Mouse (Mus musculus) kidney, postnatal 36 days (tissue): ENCODE data around the gene Wdr73.
A peak's percentile ranks its signal among the peaks of the same experiment; 100 is the strongest.
"Not testable (repeated sequence)": the region's sequence is repeated elsewhere in the genome, so short reads cannot be mapped to it uniquely, and the experiment has no call there.

Experiments used
- DNase-seq, 2 experiments: peaks; one replicate each; pipeline ENCODE4 v3.0.0; 2021 to 2022; ENCODE audit warnings: mixed read lengths in 2 of 2

The Wdr73 gene

DNA sequence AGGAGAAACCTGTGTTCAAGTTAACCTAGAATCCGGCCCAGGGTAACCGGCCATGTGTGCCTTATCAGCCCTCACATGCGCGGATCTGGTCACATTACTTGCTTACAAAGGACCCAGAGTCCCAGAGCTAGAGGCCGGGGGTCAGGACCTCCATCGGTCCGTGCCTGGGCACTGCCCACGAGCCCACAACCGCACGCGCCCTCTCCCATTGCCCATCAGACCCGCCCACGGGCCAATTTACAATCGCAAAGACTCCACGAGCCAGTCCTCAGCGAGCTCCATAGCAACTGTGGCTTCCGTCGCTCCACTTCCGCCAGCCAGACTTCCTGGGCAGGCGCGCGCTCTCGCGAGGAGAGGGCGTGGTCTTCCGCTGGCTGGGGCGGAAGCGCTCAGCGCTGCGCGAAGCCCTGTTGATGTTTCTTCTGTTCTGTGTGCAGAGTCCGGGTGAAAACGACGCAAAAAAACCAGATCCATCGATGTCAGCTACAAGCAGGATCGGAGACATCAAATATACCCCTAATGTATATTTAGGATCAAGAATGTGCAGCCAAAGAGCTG is at the start of gene Wdr73:
Gene Wdr73, minus strand, starts transcription at position 326 of the 558 bp plus-strand sequence.
- peak; percentile 94 to 96 for DNase-seq

DNA sequence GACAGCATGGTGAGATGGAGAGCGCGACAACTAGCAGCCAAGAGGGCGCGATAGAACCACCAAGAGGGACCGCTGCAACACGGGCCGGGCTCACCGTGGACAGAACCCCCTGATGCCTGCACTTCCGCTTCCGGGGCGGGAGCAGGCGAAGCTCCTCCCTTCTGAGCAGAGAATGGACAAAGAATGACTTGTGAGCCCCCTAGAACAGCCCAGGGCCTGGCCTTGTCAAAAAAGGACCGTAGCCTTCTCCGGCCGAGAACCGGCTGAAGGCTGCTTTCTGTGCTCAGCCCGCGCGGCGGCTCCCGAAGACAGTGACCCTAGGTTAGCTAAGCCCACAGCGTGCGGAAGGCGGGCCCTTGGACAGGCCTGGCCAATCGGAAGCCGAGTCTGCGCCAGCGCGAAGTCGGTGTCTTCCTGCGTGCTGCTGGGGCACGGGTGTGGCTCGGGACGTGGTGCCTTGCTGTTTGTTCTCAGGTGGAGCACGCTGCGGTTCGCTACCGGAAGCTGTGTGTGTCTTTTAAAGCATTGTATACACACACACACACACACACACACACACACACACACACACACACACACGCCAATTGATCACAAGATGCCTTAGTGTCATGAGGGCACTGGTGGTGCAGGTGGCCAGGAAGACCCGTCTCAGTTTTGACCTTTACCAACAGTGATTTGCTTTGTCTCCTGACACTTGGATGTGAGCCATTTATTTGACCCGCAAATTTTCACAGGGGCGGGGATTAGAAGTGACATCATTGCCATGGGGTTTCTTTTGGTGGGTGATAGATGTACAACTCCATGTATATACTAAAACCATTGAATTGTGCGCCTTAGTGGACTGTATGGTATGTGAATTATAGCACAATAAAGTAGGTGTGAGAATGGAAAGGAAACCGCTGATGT is 46.6 kb upstream of the Wdr73 start, which contains the start of gene Sec11a:
Gene Sec11a, minus strand, starts transcription at position 336 of the 906 bp plus-strand sequence.
- peak; percentile 95 to 96 for DNase-seq

DNA sequence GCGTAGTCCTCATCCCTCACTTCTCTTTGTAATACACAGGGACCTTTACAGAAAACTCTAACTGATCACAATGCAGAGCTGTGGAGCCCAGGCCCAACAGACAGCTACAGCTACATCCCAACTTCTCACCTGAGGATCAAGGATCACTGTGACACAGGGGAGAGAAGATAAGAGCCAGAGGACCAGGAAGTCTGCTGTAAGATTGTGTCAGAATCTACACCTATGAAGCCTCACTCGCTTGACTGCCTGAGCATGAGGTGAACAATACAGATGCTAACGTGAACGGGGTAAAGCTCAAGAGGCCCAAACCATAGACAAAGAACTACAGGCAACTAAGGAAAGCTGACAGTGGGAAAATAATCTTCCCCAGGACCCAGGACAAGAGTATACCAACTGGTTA is 38.7 kb upstream of the Wdr73 start:
- no peak for DNase-seq

DNA sequence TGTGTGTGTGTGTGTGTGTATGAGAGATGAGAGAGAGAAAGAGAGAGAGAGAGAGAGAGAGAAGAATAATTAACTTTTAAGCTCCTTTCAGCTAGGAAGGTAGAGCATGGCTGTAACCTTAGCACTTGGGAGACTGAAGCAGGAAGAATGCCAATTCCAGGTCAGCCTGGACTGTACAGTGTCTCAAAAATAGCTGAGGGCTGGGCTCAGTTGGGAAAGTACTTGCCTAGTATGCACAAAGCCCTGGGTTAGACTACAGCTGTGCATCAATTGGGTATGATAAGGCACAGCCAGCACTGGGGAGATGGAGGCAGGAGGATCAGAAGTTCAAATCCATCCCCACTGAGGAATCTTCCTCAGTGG is 36.2 kb upstream of the Wdr73 start:
- not testable (repeated sequence) for DNase-seq

DNA sequence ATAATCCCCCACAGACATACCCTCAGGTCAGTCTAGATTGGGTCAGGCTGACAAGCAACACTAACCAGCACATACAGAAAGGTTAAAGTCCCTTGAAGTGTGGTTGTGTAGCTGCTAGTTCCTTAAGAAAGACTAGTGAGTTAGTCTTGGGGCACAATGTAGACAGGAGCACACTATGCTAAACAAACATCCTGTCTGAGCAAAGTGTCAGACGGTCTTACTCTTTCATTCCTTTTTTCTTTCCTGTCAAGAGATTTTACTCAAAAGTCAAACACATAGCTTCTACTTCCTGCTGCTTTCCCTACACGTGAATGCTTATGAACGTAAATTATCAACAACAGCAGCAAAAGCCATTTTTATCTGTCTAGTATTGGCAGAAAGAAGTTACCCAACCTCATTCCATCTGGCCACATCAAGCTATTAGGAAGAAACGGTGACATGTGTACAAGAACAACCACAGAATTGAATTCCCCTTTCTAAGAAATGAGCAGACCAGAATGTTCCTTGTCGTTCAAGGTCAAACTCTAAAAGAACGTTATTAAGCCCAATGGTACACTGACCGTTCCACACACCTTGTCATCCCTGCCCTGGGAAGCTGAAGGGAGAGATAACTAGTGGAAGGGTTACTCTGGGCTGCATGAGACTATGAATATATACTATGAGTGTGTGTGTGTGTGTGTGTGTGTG is 35.7 kb upstream of the Wdr73 start:
- not testable (repeated sequence) for DNase-seq

DNA sequence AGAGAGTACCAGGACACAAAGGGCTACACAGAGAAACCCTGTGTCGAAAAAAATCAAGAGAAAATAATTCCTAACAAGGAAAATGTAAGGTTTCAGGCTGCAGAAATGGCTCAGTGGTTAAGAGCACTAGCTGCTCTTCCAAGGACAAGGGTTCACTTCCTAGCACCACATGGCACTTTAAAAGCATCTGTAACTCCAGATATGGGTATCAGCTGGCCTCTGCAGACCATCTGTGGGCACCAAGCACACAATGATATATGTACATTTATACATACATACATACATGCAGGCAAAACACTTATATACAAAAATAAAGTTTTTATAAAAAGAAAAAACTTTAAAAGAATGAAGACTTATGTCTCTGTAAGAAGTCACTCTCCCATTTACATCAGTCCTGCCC is 34.8 kb upstream of the Wdr73 start:
- no peak for DNase-seq

DNA sequence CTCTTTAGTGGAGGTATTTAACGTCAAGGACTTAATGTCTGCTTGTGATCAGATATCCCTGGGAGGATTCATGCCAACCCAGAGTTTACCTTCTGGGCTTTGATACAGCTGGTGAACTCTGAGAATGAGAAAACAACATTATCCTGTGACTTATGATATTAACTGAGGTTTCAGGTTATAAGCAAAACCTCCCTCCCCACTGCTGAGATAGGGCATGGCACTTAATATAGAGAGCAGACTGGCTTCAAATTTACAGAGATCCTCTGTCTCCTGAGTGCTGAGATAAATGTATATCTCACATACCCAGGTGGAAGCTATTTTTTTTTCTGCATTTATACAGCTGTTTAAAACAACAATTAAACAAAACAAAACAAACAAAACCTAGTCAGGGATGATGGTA is 31.7 kb upstream of the Wdr73 start:
- DNase-seq: no peak

DNA sequence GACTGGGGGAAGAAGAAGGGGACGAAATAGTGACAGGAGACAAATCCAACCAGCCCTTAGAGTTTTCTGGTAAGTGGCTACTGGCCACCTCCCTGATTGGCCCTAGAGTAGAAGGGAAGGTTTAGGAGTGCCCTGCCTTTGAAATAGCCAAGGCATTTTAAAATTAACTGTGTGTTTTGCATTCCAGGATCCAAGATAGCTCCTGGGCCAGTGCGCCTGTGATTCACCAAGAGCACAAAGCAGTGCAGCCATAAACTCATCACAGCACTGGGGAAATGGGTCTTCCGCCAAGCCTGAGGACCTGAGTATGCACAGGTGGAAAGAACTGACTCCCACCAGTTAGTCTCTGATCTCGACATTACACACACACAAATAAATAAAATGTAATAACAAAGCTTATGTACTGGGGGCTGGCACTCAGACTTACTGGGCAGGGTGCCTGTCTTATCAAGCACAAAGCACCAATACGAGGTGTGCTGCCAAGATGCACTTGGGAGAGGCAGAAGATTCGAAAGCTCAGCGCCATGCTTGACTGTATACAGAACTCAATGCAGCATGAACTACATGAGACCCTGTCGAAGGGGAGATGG is 30.6 kb upstream of the Wdr73 start:
- DNase-seq: no peak

DNA sequence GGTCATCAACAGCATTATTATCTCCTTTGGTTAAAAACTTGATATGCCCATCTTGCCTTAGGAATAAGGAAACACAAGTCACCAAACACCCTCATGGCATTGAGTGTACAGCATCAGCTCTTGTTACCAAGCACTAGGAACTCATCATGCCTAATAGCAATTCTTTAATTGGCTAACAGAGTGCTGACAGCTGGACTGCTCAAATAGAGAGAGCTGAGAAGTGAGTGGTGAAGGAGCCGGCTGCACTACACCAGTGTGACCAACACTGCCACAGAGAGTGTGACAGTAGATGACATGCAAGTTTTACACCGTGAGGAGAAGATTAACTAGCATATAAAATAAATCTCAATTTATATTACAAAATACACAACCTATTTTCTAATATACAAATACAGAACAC is 22.1 kb upstream of the Wdr73 start:
- DNase-seq: no peak

DNA sequence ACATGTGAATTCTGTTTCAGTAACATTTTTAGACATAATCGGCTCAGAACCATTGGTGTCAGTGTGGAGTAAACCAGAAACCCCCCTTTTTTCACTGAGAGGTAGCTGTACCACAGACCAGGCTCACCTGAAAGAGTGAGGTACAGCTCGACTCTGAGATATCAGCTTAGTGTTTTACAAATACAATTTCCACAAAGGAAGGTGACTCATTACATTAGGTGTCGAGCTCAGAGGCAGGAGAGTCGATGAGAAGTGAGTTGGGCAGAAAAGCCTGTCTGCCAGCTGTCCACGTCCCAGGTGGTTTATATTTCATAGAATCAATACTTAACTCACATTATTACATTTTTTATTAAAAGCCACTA is 18.6 kb upstream of the Wdr73 start:
- DNase-seq: no peak

DNA sequence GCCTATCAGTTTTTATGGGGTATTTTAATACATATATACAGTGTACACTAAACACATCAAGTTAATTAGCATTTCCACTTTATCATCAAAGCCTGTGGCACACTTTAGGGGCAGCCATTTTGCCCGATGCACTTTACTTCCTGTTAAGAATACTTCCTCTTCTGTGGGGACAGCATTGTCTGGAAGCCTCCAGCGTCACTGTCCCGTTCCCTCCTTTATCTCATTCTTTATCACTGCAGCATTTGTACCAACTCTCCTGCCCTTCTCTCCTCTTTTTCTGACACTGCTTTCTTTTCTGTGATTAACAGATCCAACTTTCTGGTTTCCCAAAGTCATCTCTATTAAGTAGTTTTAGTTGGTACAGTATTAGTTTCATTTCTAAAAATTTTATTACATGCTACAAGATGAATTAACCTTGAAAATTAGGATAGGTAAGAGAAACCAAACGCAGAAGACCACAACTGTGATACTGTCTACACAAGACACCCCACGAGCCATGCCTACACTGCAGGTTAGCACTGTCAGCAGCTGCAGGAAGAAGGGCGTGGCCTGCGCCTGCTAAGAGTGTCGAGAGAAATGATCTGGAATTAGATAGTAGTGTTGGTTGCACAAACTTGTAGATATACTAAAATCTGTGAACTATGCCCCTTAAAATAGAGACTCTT is 18.0 kb upstream of the Wdr73 start:
- no peak for DNase-seq

DNA sequence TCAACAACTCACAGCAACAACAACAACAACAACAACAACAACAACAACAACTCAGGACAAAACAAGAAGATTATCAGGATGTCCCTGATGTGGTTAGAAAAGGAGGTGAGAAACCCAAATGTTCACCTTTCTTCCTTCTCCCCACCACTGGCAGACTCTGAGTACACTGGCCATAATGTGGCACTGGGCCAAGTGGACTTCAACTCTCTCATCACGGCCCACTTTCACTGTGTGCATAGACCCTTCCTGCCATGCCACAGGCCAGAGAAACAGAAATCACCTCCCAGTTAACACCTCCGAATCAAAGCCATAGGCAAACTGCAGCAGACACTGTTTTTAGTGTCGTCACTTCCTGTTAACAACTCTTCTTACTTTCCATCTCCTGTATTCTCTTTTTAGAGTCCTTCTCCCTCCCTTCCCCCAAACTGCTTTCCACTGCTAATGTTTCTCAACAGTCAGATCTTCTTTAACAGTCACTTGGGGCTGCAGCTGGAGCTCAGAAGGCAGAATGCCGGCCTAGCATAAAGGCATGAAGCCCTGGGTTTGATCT is 16.9 kb upstream of the Wdr73 start:
- peak; percentile 67 to 78 for DNase-seq

DNA sequence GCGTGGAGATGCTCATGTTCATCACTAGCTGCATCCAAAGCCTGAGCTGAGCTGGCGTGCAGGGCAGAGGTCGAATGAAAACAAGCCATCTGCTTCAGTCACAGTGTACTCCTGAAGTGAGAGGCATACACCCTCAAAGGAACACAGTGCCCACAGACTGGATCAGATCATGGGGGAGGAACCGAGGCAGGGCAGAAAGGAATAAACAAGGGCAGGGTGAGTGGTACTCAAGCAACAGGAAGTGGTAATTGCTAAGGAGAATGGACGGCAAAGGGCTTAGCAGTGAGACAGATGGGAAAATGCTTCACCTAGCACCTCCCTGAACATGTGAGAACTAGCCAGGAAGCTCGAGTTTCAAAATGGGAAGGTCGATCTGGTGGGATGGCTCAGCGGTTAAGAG is 11.4 kb upstream of the Wdr73 start:
- DNase-seq: no peak

DNA sequence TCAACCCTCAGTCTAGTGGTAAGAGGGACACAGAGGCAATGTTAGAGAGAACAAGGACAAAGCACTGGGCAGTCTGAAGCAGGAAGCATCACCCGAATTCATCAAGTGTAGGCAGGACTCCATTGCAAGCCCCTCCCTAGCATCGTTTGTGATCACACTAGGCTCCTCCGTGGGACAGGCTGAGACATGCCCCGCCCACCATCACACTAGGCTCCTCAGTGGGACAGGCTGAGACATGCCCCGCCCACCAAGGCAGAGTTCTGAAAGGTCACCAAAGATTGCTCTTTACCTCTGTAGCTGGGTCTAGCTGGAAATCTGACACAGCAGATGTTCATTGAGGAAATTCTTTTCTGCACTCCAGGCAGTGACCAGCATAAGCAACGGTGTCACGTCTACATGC is 10.0 kb upstream of the Wdr73 start:
- peak; percentile 48 to 52 for DNase-seq

DNA sequence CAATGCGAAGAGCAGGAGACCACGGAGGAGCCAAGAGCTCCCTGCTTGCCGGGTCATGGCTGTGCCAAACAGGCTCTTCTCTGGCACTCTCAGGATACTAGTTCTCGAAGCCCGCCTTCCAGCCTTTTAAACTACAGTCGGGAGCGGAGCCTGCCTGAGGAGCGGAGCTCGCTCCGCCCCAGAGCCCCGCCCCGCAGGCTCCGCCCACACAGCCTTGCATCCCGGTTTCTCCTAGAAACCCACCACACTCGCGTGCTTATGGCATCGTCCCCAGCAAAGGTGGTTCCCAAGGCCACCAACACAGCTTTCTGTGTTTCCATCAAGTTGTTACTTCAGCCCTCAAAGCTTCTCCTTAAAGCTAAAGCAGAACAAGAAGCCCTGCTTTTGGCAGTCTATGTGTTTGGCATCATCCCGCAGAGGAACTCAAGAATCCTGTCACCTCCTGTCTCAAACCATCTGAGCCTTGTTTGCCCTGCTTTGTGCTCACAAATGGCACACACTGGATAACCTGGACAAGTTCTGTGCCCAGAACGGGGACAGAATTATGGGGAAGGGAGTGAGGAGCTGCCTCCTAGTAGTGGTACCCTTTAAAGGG is 3.9 kb upstream of the Wdr73 start, which contains the start of gene Nmb:
Gene Nmb, minus strand, starts transcription at position 156 of the 595 bp plus-strand sequence.
- peak; percentile 73 to 88 for DNase-seq

DNA sequence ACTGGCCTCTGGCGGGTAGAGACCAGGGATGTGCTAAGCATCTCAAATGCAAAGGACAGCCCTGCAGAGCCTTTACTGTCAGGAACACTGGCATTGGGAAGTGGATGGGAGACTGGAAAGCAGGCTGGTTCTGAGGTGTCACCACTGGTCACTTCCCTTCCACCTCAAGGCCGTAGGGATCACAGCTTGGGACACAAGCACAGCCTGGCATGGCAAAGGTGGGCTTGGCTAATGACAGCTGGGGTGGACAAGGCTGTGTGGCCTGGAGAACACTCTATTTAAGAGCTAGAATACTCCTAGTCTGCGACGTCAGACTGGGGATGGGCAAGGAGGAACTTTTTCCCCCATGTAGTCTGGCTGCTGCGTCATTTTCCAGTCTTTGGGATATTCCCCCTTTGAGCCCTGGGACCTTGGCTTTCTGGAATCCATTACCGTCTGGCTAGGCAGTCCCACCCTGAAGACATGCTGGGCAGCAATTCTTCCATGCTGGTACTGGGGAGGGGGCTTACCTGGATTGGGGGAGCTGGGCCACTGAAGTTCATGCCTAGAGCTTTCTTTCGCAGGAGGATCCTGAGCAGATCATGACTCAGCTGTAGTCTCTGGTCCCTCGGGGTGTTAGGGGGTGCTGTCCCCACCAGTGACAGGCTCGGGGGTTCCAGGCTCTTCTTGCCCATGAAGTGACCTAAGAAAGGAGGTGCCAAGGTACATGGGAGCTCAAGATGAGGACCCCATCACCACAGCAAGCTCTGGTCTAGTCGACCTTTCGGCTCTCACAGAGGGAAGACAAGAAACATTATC is 2.8 kb upstream of the Wdr73 start:
- DNase-seq: no peak

DNA sequence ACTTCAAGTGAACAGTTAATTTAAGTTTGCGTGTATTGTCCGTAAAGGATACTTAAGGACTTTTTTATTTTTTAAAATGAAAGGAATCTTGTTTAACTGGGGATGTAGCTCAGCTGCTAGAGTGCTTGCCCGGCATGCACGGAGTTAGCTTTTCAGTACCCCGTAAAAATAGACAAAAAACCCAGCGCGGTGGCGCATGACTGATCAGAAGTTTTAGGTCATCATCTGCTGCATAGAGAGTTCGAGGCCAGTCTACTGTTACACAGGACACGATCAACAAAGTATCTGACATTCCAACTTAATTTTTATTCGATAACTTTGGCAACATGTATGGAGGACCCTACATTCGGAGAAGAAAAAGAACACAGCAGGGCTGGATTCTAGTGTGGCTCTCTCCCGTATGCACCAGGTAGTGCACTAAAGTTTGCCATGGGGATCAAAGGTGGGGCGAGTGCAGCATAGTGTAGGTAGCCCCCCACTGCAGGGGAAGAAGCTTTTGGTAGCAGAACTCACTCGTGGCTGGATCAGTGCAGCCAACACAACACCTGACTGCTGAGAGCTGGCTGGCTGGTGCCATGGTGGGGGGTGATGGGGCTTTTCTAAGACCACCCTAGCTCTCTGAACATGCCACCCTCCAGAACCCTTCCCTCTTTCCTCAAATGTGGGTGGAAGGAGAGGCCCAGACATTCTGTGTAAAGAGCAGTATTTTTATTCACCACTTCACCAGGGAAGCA is 639 bp upstream of the Wdr73 start:
- DNase-seq: peak in 1 of 2 experiments; percentile 42

DNA sequence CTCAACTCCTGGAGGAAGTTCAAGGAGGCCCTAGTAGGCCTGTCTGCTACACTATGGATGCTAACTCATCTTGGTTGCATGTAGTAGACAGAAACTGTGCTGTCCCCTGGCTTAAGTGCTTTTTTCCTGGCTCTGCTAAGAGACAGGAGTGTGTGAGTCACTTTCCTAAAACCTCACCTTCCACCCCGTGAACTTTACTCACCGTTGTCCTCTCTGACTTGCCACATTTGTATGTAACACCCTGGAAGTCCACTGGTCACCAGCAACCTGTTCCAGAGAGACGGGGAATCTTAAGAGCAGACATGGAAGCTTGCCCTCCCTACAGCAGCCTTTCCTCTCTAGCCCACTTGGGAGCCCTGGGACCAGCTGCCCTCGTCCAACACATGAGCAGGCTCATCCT is 3.3 kb downstream of the Wdr73 start:
- DNase-seq: no peak

DNA sequence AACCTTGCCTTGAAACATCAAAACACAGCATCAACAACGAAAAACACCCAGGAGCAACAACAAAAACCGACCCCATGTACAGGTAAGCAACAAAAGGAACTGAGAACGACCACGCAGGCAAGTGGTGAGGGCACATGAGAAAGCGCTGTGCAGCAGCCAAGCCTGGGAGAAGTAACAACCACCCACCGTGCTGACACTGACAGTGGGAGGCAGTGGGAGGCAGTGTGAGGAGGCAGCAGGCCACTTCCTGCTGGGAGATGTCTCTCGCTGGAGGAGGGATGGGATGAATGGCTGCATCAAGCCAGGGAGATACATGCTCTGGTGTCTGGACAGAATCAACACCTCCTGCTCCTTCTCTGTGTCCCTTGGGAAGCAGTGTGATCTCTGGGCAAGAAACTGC is 3.9 kb downstream of the Wdr73 start:
- DNase-seq: no peak

DNA sequence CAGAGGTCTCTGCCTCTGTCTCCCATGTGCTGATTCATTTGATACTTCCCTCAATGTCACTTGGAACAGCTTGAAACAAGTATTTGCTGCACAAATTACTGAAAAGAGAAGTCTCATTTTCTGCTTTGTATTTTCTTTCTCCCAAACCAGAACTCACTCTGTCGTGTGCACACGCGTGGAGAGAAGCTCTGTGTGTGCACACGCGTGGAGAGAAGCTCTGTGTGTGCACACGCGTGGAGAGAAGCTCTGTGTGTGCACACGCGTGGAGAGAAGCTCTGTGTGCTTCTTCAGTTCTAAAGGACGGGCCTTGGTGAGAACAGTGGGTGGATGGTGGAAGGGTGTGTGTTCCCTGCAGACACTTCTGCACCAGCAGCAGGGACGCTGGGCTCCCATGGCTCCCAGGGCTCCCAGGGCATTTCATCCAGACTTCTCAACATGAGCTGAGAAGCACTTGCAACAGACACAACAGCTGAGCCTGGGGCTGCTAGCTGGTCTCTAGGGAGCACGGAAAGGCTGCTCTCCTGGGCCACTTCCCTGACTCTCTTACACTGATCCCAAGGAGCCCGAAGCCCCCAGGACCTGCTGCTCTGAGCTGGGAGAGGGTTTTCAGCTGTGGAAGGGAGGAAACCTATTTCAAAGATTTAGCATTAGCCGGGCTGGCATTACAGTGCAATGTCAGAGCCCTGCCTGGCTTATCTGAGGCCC is 6.1 kb downstream of the Wdr73 start:
- no peak for DNase-seq
